In genomic region chr15:85826676-85827075, GRCm38 (mm10) we compare ENCODE assay signal across 24 mouse cellular contexts. TPM values are rescaled to one million over a fixed set of nuclear protein-coding genes. Genes with fewer than 3 reads are reported as not detected.
A peak's percentile ranks its signal among the peaks of the same experiment; 100 is the strongest.
DNase-seq lines count a peak whose midpoint lies in the region; ATAC-seq and TF ChIP-seq lines count a peak whose summit lies in the region.
"Had no signal": no experiment of that assay in that cellular context is flagged by ENCODE, and none has a peak within 500 bp of the region (broad histone marks: within the 10 kb centered on the region; RNA-seq: fewer than 3 reads in every experiment).

No protein-coding gene starts in this region.

- no peak overlapping the region for H3K4me3 ChIP-seq in MEL (ENCODE audit: control insufficient read depth in 1 of 2, insufficient read depth in 1 of 2, low read depth in 2 of 2, low read length in 2 of 2)
- H3K4me3 ChIP-seq in liver, embryonic 13.5 days (replicated peaks), result no peak overlapping the region
- no peak overlapping the region for H3K4me3 ChIP-seq in liver, postnatal 0 days (ENCODE audit: low read depth, low read length)
- H3K4me3 ChIP-seq: embryonic facial prominence, embryonic 15.5 days; forebrain, embryonic 13.5 days; heart, adult 2 months; heart, embryonic 12.5 days; hindbrain, embryonic 15.5 days had no signal

- no peak overlapping the region for H3K9ac ChIP-seq in MEL (ENCODE audit: control insufficient read depth, low read depth, low read length, poor library complexity, severe bottlenecking)
- H3K9ac ChIP-seq in liver, embryonic 13.5 days, result no peak overlapping the region
- H3K9ac ChIP-seq in liver, postnatal 0 days (replicated peaks), result no peak overlapping the region
- H3K9ac ChIP-seq: embryonic facial prominence, embryonic 15.5 days; forebrain, embryonic 13.5 days; forebrain, postnatal 0 days; heart, embryonic 12.5 days; hindbrain, embryonic 15.5 days had no signal

- no peak for TF ChIP-seq POLR2A in MEL (IDR thresholded peaks at IDR 0.05; ENCODE audit: control insufficient read depth in 1 of 2, insufficient read depth in 1 of 2, low read depth in 1 of 2, low read length in 2 of 2, poor library complexity in 1 of 2)

- no peak overlapping the region for H3K27ac ChIP-seq in MEL (ENCODE audit: control insufficient read depth, low read depth, low read length)
- peak overlapping the region; percentile 60 for H3K27ac ChIP-seq in liver, embryonic 13.5 days
- H3K27ac ChIP-seq in liver, postnatal 0 days (ENCODE audit: low read depth), result no peak overlapping the region
- H3K27ac ChIP-seq: embryonic facial prominence, embryonic 15.5 days; forebrain, embryonic 13.5 days; heart, adult 2 months; hindbrain, embryonic 15.5 days had no signal

- H3K4me1 ChIP-seq in MEL (ENCODE audit: control insufficient read depth in 1 of 2, insufficient read depth in 2 of 2, low read length in 2 of 2), result peaks cover 2 to 13% of the 10 kb centered on the region in 2 experiments; a peak in 3 of 4 replicates
- peaks cover 37% of the 10 kb centered on the region for H3K4me1 ChIP-seq in liver, embryonic 13.5 days (replicated peaks)
- peaks cover 14% of the 10 kb centered on the region for H3K4me1 ChIP-seq in liver, postnatal 0 days (ENCODE audit: insufficient read depth)

- DNase-seq in MEL (ENCODE audit: low read depth, low spot score) (peak; percentile 39), MN1 (ENCODE audit: low spot score) (no peak)
- peak; percentile 52 for DNase-seq in liver, embryonic 13.5 days
- DNase-seq in liver, postnatal 0 days, result no peak
- DNase-seq in left cerebral cortex, postnatal 25 days (ENCODE audit: low spot score in 2 of 2), result no peak
- no peak for DNase-seq in thymus, postnatal 25 days
- DNase-seq: adrenal gland, postnatal 14 days; B cell, adult 2 months; cerebellum, adult 18-20 months; cerebellum, postnatal 10 days; forebrain, postnatal 0 days; gastrocnemius, postnatal 14 days; heart, adult 2 months; heart, postnatal 36 days had no signal

- peak; percentile 82 for ATAC-seq in erythroid progenitor cell, adult 5-6 weeks (replicated peaks; ENCODE audit: low FRiP score, poor library complexity, severe bottlenecking)
- peak; percentile 89 for ATAC-seq in liver, embryonic 13.5 days (ENCODE audit: low read depth)
- ATAC-seq in liver, postnatal 0 days, result peak; percentile 63
- no peak for ATAC-seq in inflammation-experienced regulatory T-cells, adult 6 months
- ATAC-seq: activated CD4-positive, CD25-positive, alpha-beta regulatory T cell, adult 4 months; CD4-positive, CD25-positive, alpha-beta regulatory T cell, adult 4 months; forebrain, embryonic 13.5 days; forebrain, postnatal 0 days; Patski had no signal

- TF ChIP-seq EP300 in MEL (IDR thresholded peaks at IDR 0.05; ENCODE audit: low read depth in 1 of 2, low read length in 2 of 2), result peak; percentile 33 to 62; a peak in 3 of 4 replicates
- peak; percentile 72; the same call in 1 of the 2 replicates for TF ChIP-seq EP300 in liver, postnatal 0 days (IDR thresholded peaks at IDR 0.05; ENCODE audit: low read depth)

- H3K79me2 ChIP-seq in MEL (ENCODE audit: control insufficient read depth, insufficient read depth, low read length, poor library complexity), result no peaks in the 10 kb centered on the region

- WGBS in liver, embryonic 13.5 days (ENCODE audit: insufficient replicate concordance), result 33% methylated on average over 5 of the region's 5 CpGs
- WGBS in liver, postnatal 0 days (ENCODE audit: insufficient replicate concordance), result 30% methylated on average over 5 of the region's 5 CpGs

- no peak for TF ChIP-seq RAD21 in MEL (IDR thresholded peaks at IDR 0.05; ENCODE audit: low read depth, low read length)

- H3K4me2 ChIP-seq in liver, embryonic 13.5 days, result peak overlapping the region; percentile 29
- no peak overlapping the region for H3K4me2 ChIP-seq in liver, postnatal 0 days (ENCODE audit: low read depth, low read length)
- H3K4me2 ChIP-seq: embryonic facial prominence, embryonic 15.5 days; forebrain, embryonic 13.5 days; heart, embryonic 12.5 days; hindbrain, embryonic 15.5 days had no signal

- intact Hi-C loops in left cerebral cortex, postnatal 25 days (cut with DNase I), result no loop called here

- no peaks in the 10 kb centered on the region for H3K27me3 ChIP-seq in MEL (ENCODE audit: control insufficient read depth in 1 of 2, insufficient read depth in 2 of 2, low read length in 2 of 2)
- peaks cover 15% of the 10 kb centered on the region for H3K27me3 ChIP-seq in liver, embryonic 13.5 days
- peaks cover 8% of the 10 kb centered on the region for H3K27me3 ChIP-seq in liver, postnatal 0 days (ENCODE audit: insufficient read depth, low read length)
- H3K27me3 ChIP-seq: embryonic facial prominence, embryonic 15.5 days had no signal

- TF ChIP-seq CTCF in MEL (IDR thresholded peaks at IDR 0.05 in 2 of 3, conservative IDR thresholded peaks at IDR 0.05 in 1 of 3; ENCODE audit: control insufficient read depth in 1 of 3, insufficient read depth in 1 of 3, low read depth in 2 of 3, low read length in 3 of 3, poor library complexity in 1 of 3, severe bottlenecking in 1 of 3), result no peak
- no peak for TF ChIP-seq CTCF in liver, postnatal 0 days (IDR thresholded peaks at IDR 0.05; ENCODE audit: low read depth)

- H3K36me3 ChIP-seq in MEL (ENCODE audit: control insufficient read depth in 1 of 2, insufficient read depth in 2 of 2, low read length in 2 of 2), result peaks cover 0 to 5% of the 10 kb centered on the region in 2 experiments; a peak in 1 of 4 replicates
- H3K36me3 ChIP-seq in liver, embryonic 13.5 days, result no peaks in the 10 kb centered on the region
- H3K36me3 ChIP-seq in liver, postnatal 0 days (replicated peaks; ENCODE audit: insufficient read depth, low read length), result no peaks in the 10 kb centered on the region
- H3K36me3 ChIP-seq: embryonic facial prominence, embryonic 15.5 days; G1E; heart, embryonic 12.5 days; hindbrain, embryonic 15.5 days had no signal

- H3K9me3 ChIP-seq in MEL (replicated peaks; ENCODE audit: insufficient read depth, low read length), result no peaks in the 10 kb centered on the region
- no peaks in the 10 kb centered on the region for H3K9me3 ChIP-seq in liver, embryonic 13.5 days (replicated peaks)
- no peaks in the 10 kb centered on the region for H3K9me3 ChIP-seq in liver, postnatal 0 days (ENCODE audit: low read length)
- H3K9me3 ChIP-seq: embryonic facial prominence, embryonic 15.5 days; forebrain, embryonic 13.5 days; heart, embryonic 12.5 days; hindbrain, embryonic 15.5 days had no signal

RNA-seq across cellular contexts. Expression of gene Pkdrej, which starts 5.1 kb away (rescaled TPM):
- 0.20 and 0.27 TPM in 2 replicates for total RNA-seq in MEL (2012; rRNA removed)
- polyA plus RNA-seq in MEL (2012; ENCODE audit: insufficient read depth in 1 of 2, insufficient read length in 2 of 2, low read depth in 1 of 2, low replicate concordance in 2 of 2, missing spikeins in 1 of 2), result under 1 TPM in 1 of 2 experiments, not detected in 1; 0.56 TPM
- not detected in 2 replicates for total RNA-seq in erythroid progenitor cell, adult 5-6 weeks (2015; ENCODE audit: low replicate concordance)
- total RNA-seq in erythroid progenitor cell, adult 5-6 weeks (2017; ENCODE audit: low replicate concordance), result not detected in 2 replicates
- 0.06 and 0.08 TPM in 2 replicates for polyA plus RNA-seq in liver, embryonic 13.5 days (2015; fragmentation: Nextera tagmentation; extraction: Ambion mirVana)
- polyA plus RNA-seq in liver, postnatal 0 days (2015; fragmentation: Nextera tagmentation; extraction: Ambion mirVana), result 0.02 TPM in 1 of 2 replicates, not detected in the other
- total RNA-seq in left cerebral cortex, postnatal 25 days (2021), result under 1 TPM; 0.69 to 0.92 TPM
- not detected for polyA plus RNA-seq in inflammation-experienced regulatory T-cells, adult 6 months (2017; shearing (Covaris generic))
- polyA plus RNA-seq: activated CD4-positive, CD25-positive, alpha-beta regulatory T cell, adult 4 months; CD4-positive, CD25-positive, alpha-beta regulatory T cell, adult 4 months; forebrain, embryonic 13.5 days; G1E had no signal

RNA-seq across cellular contexts. Expression of gene Ttc38, which starts 5.4 kb away (rescaled TPM):
- total RNA-seq in MEL (2012; rRNA removed), result 1.8 and 2.1 TPM in 2 replicates
- 1 to 10 TPM in 1 of 2 experiments, not detected in 1; 4.2 TPM for polyA plus RNA-seq in MEL (2012; ENCODE audit: insufficient read depth in 1 of 2, insufficient read length in 2 of 2, low read depth in 1 of 2, low replicate concordance in 2 of 2, missing spikeins in 1 of 2)
- total RNA-seq in erythroid progenitor cell, adult 5-6 weeks (2015; ENCODE audit: low replicate concordance), result 0.42 and 1.1 TPM in 2 replicates
- 2.0 and 5.9 TPM in 2 replicates for total RNA-seq in erythroid progenitor cell, adult 5-6 weeks (2017; ENCODE audit: low replicate concordance)
- 6.4 and 6.8 TPM in 2 replicates for polyA plus RNA-seq in liver, embryonic 13.5 days (2015; fragmentation: Nextera tagmentation; extraction: Ambion mirVana)
- polyA plus RNA-seq in liver, postnatal 0 days (2015; fragmentation: Nextera tagmentation; extraction: Ambion mirVana), result 16.2 and 17.6 TPM in 2 replicates
- 1 to 10 TPM; 4.0 to 7.1 TPM for total RNA-seq in left cerebral cortex, postnatal 25 days (2021)
- 10 to 100 TPM; 10.6 to 13.3 (median 12.6) TPM for polyA plus RNA-seq in inflammation-experienced regulatory T-cells, adult 6 months (2017; shearing (Covaris generic))

RNA-seq across cellular contexts. Expression of gene Cdpf1, which starts 15.2 kb away (rescaled TPM):
- total RNA-seq in MEL (2012; rRNA removed), result 30.5 and 34.4 TPM in 2 replicates
- polyA plus RNA-seq in MEL (2012; ENCODE audit: insufficient read depth in 1 of 2, insufficient read length in 2 of 2, low read depth in 1 of 2, low replicate concordance in 2 of 2, missing spikeins in 1 of 2), result 10 to 100 TPM in 1 of 2 experiments, not detected in 1; 44.0 TPM
- 4.6 TPM in 1 of 2 replicates, not detected in the other for total RNA-seq in erythroid progenitor cell, adult 5-6 weeks (2015; ENCODE audit: low replicate concordance)
- 3.2 and 5.8 TPM in 2 replicates for total RNA-seq in erythroid progenitor cell, adult 5-6 weeks (2017; ENCODE audit: low replicate concordance)
- 25.9 and 27.7 TPM in 2 replicates for polyA plus RNA-seq in liver, embryonic 13.5 days (2015; fragmentation: Nextera tagmentation; extraction: Ambion mirVana)
- polyA plus RNA-seq in liver, postnatal 0 days (2015; fragmentation: Nextera tagmentation; extraction: Ambion mirVana), result 12.9 and 14.1 TPM in 2 replicates
- 10 to 100 TPM; 21.4 to 22.6 TPM for total RNA-seq in left cerebral cortex, postnatal 25 days (2021)
- polyA plus RNA-seq in inflammation-experienced regulatory T-cells, adult 6 months (2017; shearing (Covaris generic)), result 10 to 100 TPM; 39.1 to 46.6 (median 43.7) TPM

RNA-seq across cellular contexts. Expression of gene Gtse1, which starts 32.9 kb away (rescaled TPM):
- 22.6 and 24.1 TPM in 2 replicates for total RNA-seq in MEL (2012; rRNA removed)
- 10 to 100 TPM in 1 of 2 experiments, not detected in 1; 38.3 TPM for polyA plus RNA-seq in MEL (2012; ENCODE audit: insufficient read depth in 1 of 2, insufficient read length in 2 of 2, low read depth in 1 of 2, low replicate concordance in 2 of 2, missing spikeins in 1 of 2)
- total RNA-seq in erythroid progenitor cell, adult 5-6 weeks (2015; ENCODE audit: low replicate concordance), result 53.0 and 55.3 TPM in 2 replicates
- total RNA-seq in erythroid progenitor cell, adult 5-6 weeks (2017; ENCODE audit: low replicate concordance), result 71.8 and 75.2 TPM in 2 replicates
- polyA plus RNA-seq in liver, embryonic 13.5 days (2015; fragmentation: Nextera tagmentation; extraction: Ambion mirVana), result 24.9 and 27.7 TPM in 2 replicates
- polyA plus RNA-seq in liver, postnatal 0 days (2015; fragmentation: Nextera tagmentation; extraction: Ambion mirVana), result 8.2 and 8.9 TPM in 2 replicates
- under 1 TPM; 0.50 to 0.82 TPM for total RNA-seq in left cerebral cortex, postnatal 25 days (2021)
- polyA plus RNA-seq in inflammation-experienced regulatory T-cells, adult 6 months (2017; shearing (Covaris generic)), result 10 to 100 TPM in 1 of 3 experiments, 1 to 10 TPM in 2; 2.5 to 20.7 (median 2.9) TPM

RNA-seq across cellular contexts. Expression of gene Trmu, which starts 52.4 kb away (rescaled TPM):
- total RNA-seq in MEL (2012; rRNA removed), result 19.1 and 21.9 TPM in 2 replicates
- polyA plus RNA-seq in MEL (2012; ENCODE audit: insufficient read depth in 1 of 2, insufficient read length in 2 of 2, low read depth in 1 of 2, low replicate concordance in 2 of 2, missing spikeins in 1 of 2), result 10 to 100 TPM in 1 of 2 experiments, not detected in 1; 22.2 TPM
- 4.3 and 10.9 TPM in 2 replicates for total RNA-seq in erythroid progenitor cell, adult 5-6 weeks (2015; ENCODE audit: low replicate concordance)
- 6.2 and 11.2 TPM in 2 replicates for total RNA-seq in erythroid progenitor cell, adult 5-6 weeks (2017; ENCODE audit: low replicate concordance)
- 17.3 and 20.3 TPM in 2 replicates for polyA plus RNA-seq in liver, embryonic 13.5 days (2015; fragmentation: Nextera tagmentation; extraction: Ambion mirVana)
- polyA plus RNA-seq in liver, postnatal 0 days (2015; fragmentation: Nextera tagmentation; extraction: Ambion mirVana), result 13.9 and 15.3 TPM in 2 replicates
- total RNA-seq in left cerebral cortex, postnatal 25 days (2021), result 10 to 100 TPM; 25.3 to 29.3 TPM
- 10 to 100 TPM; 18.7 to 47.2 (median 39.6) TPM for polyA plus RNA-seq in inflammation-experienced regulatory T-cells, adult 6 months (2017; shearing (Covaris generic))

Comparison
In these comparisons a context has a peak if more than half of its experiments do, and no peak if none do; other contexts are left out.
1. DNase-seq: peak in MEL (single experiment) and liver, embryonic 13.5 days (single experiment); none in liver, postnatal 0 days (single experiment), left cerebral cortex, postnatal 25 days (0 of 2), MN1 (single experiment) and thymus, postnatal 25 days (single experiment).